Mouse (Mus musculus): ENCODE measurements at regions not wholly inside any gene's neighbourhood (a gene's known extent, or its start where the extent isn't known, plus 50 kb on each side); places are given as distances from the start of the nearest gene placed in this dataset.

DNA sequence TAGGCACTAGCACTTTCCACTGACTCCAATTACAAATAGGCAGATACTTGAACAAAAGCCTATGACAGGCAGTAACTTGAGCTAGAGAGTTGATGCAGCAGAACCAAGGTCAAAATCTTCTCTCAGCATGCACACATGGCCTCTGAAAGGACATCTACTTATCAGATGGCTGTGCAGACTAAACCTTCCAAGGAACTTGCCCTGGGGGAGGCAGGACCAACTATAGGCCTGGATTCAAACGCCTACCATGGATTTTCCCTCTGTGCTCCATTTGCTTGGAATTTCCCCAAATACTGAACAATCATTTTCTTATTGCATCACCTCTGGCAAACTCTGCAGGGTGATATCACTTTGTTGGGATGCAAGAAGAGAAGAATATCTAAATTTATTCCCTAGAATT, 337.8 kb upstream of the Cited2 start:
- TF ChIP-seq POLR2A (IDR thresholded peaks at IDR 0.05; ENCODE audit: low read depth, low read length) (no peak), CTCF (IDR thresholded peaks at IDR 0.05; ENCODE audit: borderline replicate concordance, insufficient read depth, low read length) (no peak)
